Mouse (Mus musculus) ovary, adult 2 months (tissue): ENCODE measurements around the gene Snx4. TPM values are rescaled to one million over a fixed set of nuclear protein-coding genes. Genes with fewer than 3 reads are reported as not detected.

Experiments
- polyA plus RNA-seq: library from polyadenylated mRNA; depleted of rRNA; stranded (reverse); fragments of >200 nt; gene quantifications from 2 replicates; pipeline ENCODE4 v1.2.3, GENCODE M21; 2012; rRNA removed

Gene Snx4
- polyA plus RNA-seq: 5.6 and 9.0 TPM in 2 replicates

GRCm38 (mm10) chr16:33251194-33252051 lies at the start of gene Snx4:
Gene Snx4, plus strand, starts transcription at chr16:33251442.

Other genes starting within 250 kb of the Snx4 start
- 0.98 and 1.2 TPM in 2 replicates for gene Iqcg, start 195.2 kb upstream of the Snx4 start, polyA plus RNA-seq
- gene Rpl35a, start 195.0 kb upstream of the Snx4 start, polyA plus RNA-seq: 120 and 167 TPM in 2 replicates
- 6.8 and 8.8 TPM in 2 replicates for gene Lmln, start 188.9 kb upstream of the Snx4 start, polyA plus RNA-seq
- gene Osbpl11, start 66.4 kb upstream of the Snx4 start, polyA plus RNA-seq: 19.8 and 20.5 TPM in 2 replicates
- gene Zfp148, start 129.4 kb downstream of the Snx4 start, polyA plus RNA-seq: 7.7 and 11.6 TPM in 2 replicates